Mouse (Mus musculus) thymus, postnatal 10 days (tissue): ENCODE results near the gene Dcdc2a.

Experiments used
- DNase-seq, 2 experiments: peaks; one replicate each; pipeline ENCODE4 v3.0.0; 2021; ENCODE audit warnings: low spot score in 2 of 2

Dcdc2a gene

DNA sequence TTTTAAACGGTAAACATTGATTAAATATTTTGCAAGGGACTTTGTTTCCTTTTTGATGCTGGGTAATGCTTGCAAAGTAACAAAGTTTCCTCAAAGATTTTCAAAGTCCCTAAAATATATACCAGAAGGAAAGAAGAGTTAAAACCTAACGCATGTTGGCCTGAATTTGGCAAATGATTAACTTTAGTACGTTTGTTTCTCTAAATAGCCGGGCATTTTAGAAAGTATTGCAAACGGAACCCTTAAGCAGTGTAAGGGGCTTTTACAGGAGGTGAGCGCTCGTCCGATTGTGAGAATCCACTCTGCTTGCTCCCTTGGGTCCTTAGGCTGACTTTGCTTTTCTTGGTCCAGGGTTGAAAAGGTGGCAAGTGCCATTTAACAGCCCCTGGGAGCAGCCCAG lies 41.5 kb downstream of the Dcdc2a start:
- no peak for DNase-seq

DNA sequence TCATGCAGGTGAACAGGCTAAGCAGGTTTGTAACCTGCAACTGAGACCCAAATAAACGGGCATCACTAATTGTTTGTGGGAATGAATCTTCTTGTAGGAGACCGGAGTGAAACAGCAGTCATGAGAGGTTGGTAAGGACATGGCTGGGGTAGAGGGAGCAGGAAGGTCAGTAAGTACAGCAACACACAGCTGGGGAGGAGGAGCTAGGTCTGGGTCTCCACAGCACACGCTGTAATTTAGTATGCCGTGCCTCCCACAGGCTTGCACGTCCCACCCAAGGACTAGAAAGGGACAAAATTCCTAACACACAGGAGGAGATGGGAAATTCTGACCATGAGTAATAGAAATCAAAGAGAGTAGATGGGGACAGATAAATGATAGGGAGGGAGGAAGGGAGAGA lies 42.8 kb downstream of the Dcdc2a start:
- DNase-seq = no peak

DNA sequence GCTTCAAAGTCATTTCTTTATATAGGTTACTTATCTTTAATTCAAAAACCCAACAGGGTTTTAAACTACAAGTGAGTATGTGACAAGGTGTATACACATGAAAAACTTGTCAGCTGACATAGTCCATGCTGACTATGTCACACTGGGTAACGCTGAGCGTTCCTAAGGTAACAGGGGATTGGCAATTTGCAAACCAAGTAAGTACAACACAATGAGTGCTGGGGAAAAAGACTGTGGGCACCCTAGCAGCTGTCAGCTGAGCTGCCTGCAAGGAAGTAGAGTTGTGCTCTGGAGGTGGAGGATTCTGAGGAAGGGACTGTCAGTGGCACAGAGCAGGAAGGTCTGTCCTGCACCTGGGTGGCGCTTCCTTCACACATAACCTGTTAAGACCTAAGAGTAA lies 43.7 kb downstream of the Dcdc2a start:
- no peak for DNase-seq

DNA sequence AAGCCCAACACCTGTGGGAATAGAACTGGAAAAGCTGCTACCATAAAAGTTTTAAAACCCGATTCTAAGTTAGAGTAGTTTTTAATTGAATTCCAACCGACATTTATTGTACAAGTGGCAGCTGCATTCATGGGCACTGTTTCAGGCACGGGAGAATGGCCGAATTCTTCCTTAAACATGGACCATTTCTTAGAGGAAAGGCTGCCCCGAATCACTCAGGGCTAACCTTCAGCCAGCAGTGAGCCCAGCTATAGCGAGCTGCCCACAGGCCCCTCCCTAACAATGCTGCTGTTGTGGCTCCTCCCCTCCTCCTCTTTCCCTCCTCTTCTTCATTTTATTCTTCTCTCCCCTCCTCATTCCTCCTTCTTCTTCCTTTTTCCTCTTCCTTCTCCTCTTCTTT lies 44.8 kb downstream of the Dcdc2a start:
- DNase-seq = no peak

DNA sequence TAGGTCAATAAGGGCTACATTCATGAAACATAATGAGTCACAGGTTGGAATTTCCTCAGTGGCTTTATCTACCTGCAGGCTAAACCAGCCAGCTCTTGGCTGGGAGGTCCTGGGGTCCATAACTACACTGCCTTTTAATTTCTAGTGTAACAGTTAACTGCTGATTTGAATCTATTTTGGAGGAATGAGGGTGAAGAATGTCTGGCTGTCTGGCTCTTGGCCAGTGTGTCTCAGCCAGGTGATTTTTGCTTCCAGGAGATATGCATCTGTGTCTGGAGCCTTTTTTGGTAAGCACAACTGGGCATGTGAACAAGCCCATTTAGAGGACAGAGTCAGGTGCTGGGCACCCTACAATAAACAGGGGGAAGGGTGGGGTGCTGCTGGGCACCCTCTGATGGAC lies 49.9 kb downstream of the Dcdc2a start:
- DNase-seq = no peak

DNA sequence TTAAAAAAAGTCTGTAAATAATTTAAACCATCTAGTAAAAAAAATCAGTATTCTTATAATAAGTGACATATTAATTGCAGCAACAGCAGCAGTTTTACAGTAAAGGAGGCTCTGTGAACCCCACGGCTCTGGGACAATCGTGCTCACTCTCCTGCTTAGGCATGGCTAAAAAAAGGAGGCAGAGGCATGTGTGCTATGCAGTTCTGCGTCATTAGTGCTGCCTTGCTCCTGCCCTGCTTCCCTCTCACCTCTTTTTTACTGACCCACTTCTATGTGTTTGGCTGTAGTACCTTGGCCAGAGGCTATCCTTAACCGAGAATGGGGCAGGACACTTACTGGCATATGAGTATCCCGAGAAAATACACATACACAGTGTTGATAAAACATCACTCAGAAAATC lies 50.9 kb downstream of the Dcdc2a start:
- no peak for DNase-seq

DNA sequence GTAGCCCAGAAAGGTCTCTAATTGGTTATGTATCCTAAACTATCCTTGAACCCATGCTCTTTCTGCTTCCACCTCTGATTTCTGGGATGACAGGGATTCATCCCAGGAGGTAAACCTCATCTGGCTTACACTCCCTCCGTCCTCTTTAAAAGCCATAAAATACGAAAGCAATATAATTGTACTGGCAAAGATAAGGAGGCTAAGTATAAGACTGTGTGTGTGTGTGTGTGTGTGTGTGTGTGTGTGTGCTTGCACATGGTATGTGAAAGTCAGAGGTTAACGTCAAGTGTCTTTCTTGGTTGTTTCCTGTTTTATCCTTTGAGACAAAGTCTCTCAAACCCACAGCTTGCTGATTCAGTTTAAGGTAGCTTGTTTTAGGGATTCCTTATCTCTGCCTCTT lies 52.5 kb downstream of the Dcdc2a start:
- DNase-seq = no peak

DNA sequence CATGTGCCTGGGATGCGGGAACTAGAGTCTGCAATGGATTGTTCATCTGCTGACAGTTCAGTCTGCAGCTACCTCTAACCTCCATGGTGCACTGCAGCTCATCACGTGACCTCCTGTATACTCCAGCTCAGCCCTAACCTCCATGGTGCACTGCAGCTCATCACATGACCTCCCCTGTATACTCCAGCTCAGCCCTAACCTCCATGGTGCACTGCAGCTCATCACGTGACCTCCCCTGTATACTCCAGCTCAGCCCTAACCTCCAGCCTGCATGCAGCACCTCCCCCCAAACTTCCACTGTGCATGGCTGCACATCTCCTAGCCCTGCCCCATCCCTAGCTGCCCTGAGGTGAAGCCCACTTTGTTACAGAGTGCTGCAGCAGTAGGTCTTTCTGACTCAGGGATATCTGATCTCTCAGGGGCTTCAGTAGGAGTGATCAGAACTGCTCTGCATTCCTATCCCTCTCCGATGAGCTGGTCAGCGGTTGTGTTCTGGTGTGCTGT lies 54.8 kb downstream of the Dcdc2a start:
- no peak for DNase-seq

DNA sequence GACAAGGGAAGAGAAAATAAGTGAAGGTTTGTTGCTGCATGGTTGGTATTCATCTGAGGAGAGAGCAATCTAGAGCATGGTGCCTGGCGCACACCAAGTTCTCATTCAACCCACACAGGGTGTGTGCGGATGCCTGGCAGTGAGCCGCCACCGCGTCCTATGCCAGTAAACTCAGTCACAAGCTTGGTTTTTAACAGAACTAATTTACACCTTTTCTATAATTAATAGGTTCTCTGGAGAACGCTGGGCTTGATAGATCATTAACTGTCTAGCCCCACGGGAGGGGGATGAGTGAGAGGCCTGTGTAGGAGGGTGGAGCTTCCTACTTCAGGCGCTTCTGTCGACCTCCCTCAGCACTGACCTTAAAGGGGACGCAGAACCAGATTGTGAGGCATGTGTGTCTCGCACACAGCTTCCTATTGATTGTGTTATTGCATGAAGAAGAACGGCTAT lies 59.7 kb downstream of the Dcdc2a start:
- DNase-seq = no peak

DNA sequence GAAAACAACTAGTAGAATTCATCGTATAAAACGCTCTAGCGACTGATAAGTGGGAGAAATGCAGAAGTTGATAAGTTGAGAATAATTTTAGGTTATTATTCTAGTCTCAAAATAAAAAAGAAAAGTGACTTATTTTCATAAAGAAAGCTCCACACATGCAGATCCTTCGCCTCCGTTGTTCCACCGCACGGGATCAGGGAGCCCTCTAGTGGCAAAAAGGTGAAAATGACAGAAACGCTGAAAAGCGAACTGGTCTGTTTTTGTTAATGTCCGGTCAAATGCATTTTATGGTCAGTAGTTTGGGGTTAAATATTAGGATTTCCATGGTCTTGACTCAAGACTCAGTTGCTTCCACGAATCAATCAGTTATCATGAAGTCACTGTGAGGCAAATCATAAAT lies 60.2 kb downstream of the Dcdc2a start:
- DNase-seq = peak in 1 of 2 experiments; percentile 28

DNA sequence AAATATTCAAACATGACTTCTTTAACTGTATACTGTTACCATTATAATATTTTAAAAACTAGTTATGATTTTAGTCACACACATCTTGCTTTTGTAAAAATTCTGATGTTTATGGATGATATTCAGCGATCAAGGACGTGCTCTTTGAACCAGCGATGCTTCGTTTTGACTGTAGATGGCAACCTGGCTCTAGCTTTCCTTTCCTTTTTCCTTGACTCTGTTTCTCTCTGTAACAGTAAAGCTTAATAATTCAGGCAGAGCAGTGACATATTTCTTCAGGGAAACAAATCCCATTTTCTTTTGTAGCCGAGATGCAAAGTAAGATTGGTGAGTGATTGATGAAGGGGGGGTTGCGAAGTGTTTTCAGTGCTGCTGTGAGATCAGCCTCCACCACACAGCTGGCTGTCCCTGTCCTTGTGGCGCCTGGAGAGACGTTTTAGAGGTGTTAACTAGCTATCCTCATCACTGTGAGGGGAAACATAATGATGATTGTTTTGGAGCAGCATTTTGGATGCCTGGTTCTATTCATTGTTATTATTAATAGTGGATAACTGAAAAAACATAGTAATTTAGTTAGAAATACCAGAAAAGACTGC lies 67.0 kb downstream of the Dcdc2a start:
- no peak for DNase-seq

DNA sequence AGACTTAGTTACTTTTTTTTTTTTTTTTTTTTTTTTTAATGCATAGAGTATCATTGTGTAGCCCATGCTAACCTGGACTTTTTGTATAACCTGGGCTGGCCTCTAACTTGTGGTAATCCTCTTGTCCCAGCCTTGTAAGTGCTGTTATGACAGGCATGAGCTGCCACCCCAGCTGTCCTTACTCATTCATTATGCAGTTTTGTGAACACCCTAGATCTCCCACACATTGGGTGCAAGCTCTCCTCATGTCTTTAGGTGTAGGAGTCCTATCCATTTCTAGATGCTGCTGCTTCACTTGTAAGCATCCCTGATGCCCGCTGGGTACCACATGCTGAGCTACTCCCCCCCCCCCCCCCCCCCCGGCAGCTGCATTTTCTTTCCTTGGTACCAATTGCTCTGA lies 71.4 kb downstream of the Dcdc2a start:
- no peak for DNase-seq

DNA sequence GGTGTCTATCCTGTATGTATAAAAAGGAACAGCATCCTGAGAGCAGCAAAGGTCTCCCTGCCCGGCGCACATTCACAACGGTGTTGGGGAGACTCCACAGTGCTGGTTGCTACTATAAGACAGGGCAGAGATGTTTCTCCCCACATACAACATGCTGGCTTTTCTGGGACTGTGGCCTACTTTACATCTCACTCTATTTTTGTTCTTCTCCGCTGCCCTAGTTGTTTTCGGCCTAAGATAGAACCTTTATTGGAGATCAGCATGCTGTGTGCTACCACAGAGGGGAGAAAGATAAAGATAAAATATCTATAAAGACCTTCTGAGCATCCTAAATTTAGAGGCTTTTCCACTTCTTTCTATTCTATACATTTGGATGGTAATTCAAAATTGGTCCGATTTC lies 72.0 kb downstream of the Dcdc2a start:
- DNase-seq = no peak

DNA sequence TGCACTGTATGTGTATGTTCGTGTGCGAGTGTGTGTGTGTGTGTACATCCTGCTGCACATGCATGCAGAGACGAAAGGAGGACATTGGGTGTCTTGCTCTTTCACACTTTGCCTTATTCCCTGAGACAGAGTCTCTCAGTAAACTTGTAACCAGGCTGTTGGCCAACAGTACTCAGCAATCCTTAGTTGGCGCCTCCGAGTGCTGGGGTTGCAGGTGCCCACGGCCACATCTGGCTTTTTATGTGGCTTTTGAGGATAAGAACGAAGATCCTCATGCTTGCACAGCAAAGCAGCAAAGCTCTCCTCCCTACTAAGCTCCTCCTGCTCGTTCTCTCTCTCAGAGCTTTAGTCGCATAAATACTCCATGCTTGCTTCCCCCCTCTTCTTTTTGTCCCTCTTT lies 73.0 kb downstream of the Dcdc2a start:
- peak; percentile 5 to 15 for DNase-seq

DNA sequence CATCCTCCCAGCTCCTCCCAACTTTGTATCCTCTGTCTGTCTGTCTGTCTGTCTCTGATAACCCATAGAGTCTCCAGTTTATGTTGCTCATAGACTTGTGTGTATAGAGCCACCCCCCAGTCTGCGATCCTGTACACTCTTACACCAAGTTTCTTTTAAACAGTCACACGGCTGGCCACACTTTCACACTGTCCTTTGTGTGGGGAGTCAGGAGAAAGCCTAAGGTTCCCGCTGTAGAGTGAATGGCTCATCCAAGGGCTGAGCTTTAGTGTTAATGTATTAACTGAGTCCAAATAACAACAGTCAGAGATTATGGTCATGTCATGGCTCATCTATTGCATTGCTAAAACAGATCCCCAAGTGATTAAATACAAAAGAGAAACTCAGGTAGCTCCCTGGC lies 87.3 kb downstream of the Dcdc2a start:
- no peak for DNase-seq

DNA sequence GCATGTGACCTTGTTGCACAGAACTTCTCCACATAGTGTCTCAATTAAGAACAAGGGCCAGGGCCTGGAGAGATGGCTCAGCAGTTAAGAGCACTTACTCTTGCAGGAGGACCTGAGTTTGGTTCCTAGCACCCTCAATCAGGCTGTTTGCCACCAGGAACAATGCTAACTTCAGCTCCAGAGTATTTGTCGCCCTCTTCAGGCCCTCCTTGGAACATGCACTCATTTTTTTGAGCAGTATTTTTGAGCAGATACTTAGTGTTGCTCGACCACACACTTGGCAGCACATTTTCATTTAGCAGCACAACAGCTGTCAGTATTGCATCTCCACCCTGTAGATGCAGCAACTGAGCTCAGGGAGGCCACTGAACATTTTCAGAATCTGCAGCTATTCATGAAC lies 88.3 kb downstream of the Dcdc2a start:
- no peak for DNase-seq

DNA sequence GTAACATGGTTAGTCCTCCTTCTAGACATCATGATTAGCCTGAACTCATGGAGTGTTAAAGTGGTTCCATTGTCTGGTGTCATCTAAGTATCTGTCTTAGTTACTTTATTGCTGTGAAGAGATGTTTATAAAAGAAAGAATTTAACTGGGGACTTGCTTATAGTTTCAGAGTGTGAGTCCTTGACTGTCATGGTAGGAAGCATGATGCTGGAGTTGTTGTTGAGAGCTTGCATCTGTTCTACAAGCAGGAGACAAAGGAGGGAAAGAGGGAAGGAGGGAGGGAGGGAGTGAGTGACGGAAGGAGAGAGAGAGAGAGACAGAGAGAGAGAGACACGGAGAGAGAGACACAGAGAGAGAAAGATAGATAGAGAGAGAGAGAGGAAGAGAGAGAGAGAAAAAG lies 90.4 kb downstream of the Dcdc2a start:
- no peak for DNase-seq

DNA sequence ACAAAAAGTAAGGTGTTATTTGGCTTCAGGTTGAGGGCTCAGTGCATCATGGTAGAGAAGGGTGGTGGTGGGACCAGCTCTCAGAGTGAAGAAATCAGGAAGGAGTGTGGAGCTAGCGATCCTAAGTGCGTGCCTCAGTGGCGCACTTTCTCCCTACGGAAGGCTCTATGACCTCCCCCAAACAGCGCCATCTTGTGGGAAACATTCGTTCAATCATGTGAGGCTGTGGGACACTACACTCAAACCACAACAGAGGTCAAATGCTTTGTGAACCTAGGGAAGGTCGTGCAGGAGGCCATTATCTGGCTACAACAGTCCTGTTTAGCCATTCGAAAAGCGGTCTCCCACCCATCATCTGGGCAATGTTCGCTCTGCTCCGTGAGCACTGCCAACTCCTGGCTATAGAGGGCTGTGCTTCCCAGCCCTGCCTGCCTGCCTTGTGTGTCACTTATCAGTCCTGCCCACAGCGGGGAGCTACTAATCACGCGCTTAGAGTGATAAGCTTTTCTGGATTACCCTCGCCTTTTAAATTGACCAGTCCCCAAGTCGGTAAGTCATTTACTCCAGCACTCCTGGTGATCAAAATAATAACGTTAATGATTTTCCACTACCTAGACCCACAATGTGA lies 94.5 kb downstream of the Dcdc2a start:
- DNase-seq = no peak

DNA sequence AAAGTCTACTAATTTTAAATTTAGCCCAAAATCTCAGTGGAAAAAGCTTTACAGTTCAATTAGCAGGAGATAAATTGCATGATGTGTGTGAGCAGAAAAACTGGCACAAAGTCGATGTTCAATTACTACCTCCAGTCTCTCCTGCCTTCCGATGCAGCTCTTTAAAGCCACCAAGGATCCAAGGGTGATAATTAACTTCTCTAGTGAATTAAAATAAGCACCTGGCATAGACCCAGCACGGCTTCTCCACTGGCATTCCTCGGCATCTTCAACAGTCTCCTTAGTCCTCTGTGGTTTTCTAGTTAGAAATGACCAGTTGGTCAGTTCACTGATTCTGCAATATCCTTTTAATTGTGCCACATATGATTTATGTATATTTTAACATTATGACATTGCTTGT lies 95.1 kb downstream of the Dcdc2a start:
- no peak for DNase-seq

DNA sequence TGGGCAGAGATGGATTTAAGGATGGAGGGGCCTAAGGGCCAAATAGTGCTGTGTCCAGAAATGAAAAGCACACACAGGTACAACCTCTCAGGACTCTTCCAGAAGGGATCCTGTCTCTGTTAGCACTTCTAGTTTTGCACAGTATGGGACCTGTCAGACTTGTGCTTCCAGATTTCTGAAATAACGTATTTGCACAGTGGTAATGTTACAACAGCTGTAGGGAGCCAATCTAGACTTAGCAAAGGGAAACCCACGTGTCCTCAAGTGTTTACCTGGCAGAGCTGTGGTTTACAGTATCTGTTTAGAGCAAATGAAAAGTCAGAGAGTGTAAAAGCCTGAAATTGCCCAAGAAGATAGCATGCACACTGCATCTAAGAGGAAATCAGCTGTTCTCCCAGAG lies 104.1 kb downstream of the Dcdc2a start:
- no peak for DNase-seq

DNA sequence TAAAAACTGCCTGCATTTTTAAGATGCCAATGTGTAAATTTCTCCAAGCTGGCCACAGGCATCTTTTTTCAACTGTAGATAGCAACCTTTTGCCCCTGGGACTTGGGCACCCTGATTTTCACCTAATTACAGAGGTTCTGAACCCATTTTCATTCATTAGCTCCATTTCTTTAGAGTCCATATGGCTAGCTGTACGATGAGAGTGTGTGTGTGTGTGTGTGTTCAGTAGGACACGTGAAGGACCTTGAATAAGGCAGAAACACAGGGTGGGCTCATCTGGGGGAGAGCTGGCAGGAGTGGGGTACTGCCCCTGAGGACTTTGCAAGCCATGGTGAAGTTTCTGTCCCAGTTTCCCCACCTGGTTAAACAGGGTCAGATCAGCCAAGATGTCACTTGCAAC lies 105.0 kb downstream of the Dcdc2a start:
- DNase-seq = no peak

DNA sequence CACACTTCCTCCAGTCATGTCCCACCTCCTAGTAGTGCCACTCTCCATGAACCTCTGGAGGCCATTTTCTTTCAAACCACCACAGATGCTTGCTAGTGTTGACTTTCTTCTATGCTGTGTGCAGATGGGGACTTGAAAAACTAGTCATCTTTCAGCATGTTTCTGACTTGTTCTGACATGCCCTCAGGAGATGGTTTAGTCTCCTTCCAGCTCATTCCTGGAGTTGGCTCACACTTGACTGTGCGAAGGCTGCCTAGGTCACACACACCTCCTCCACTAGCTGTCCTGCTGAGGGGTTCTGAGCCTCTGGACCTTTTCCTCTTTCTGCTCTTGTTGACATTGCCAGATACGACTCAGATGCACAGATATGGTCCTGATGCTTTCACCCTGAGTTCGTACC lies 106.8 kb downstream of the Dcdc2a start:
- no peak for DNase-seq

DNA sequence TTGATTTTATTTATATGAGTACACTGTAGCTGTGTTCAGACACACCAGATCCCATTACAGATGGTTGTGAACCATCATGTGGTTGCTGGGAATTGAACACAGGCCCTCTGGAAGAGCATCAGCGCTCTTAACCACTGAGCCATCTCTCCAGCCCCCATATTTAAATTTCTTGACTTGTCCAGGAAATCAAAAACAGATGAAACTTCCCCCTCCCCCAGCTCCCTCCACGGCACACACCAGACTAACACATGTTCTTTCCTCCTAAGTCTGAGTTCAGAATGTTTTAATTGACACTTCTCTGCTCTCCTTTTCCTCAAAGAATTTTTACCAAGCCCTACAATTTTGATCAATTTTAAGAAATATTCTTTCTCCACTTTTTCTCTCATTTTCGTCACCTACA lies 113.1 kb downstream of the Dcdc2a start:
- no peak for DNase-seq

DNA sequence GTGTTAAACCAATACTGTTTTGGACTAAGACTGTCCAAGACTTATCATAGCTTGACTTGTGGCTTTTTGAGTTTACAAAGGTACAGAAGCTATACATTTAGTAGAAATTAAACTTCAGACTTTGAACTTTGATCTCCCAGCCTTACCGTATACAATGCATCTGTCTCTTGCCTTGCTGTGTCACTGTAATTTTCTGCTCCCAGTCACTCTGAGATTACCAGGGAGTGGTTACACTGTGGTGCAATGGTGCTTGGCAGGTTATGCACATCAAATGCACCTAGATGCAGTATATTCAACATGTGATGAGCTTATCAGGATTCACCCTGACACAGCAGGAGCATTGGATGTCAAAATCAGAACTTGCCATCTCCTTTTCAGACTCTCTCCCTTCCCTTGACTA lies 122.0 kb downstream of the Dcdc2a start:
- no peak for DNase-seq
